Mouse (Mus musculus): ENCODE results near the gene Olfr1016. TPM values are rescaled to one million over a fixed set of nuclear protein-coding genes. Genes with fewer than 3 reads are reported as not detected.

The Olfr1016 gene
- total and polyA plus RNA-seq, 3 experiments: not detected

DNA sequence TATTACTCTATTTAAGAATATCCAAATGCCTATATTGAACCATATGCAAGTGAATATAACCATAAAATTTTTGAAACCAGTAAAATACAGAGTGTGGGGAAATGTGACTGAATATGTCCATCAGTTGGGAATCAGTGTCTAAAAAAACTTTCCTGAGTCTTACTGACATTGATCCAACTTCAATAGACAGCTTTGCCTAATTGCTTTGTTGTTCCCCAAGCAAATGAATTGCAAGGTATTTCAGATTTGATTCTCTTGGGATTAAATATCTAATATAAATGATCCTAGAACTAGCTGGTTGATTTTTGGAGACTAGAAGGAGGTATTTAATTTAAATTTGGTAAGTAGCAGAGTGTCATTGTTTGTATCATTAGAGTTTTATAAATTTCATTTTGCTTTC, 29.9 kb downstream of the Olfr1016 start, which contains the start of gene Olfr1014:
Olfr1014 (plus strand) TSS at position 301 of the 400 bp plus-strand sequence.
- dilution Hi-C loops (cut with MboI; ENCODE audit: extremely low pct_ligation_motif_present, extremely low pct_unique_long_range_greater_than_20kb, low sequenced_read_pairs): no loop called here
- TF ChIP-seq MYC (IDR thresholded peaks at IDR 0.05; ENCODE audit: low read depth, low read length) (no peak), TCF12 (IDR thresholded peaks at IDR 0.05; ENCODE audit: low read depth, low read length) (no peak)
- H3K9me3 ChIP-seq (replicated peaks; ENCODE audit: low read length): peaks cover 12% of the 10 kb centered on the region
- H3K4me3 ChIP-seq (replicated peaks in 1 of 3; ENCODE audit: low read depth in 2 of 3, low read length in 2 of 3, poor library complexity in 1 of 3): no peak within 1 kb of the TSS
- no peaks in the 10 kb centered on the region for H3K36me3 ChIP-seq (replicated peaks in 1 of 2; ENCODE audit: control insufficient read depth in 1 of 2, insufficient read depth in 1 of 2, low read length in 1 of 2)
- DNase-seq (ENCODE audit: extremely low read depth): no peak
- H3K27me3 ChIP-seq (replicated peaks): no peaks in the 10 kb centered on the region
- no peaks in the 10 kb centered on the region for H3K4me1 ChIP-seq (ENCODE audit: control insufficient read depth in 1 of 2, insufficient read depth in 2 of 2)
- in situ Hi-C loops (cut with MboI; ENCODE audit: low pct_ligation_motif_present, low pct_unique_long_range_greater_than_20kb, low sequenced_read_pairs): no loop called here
- no peak within 1 kb of the TSS for H3K27ac ChIP-seq (ENCODE audit: insufficient read depth, low read depth)
- no peak within 1 kb of the TSS for H3K9ac ChIP-seq (ENCODE audit: insufficient read depth, low read depth)
- H3K4me2 ChIP-seq (ENCODE audit: insufficient read depth, low read depth, poor library complexity, severe bottlenecking): no peak within 1 kb of the TSS
- no peaks in the 10 kb centered on the region for H3K79me2 ChIP-seq (replicated peaks; ENCODE audit: control insufficient read depth, extremely low read depth, insufficient read depth, poor library complexity, severe bottlenecking)

DNA sequence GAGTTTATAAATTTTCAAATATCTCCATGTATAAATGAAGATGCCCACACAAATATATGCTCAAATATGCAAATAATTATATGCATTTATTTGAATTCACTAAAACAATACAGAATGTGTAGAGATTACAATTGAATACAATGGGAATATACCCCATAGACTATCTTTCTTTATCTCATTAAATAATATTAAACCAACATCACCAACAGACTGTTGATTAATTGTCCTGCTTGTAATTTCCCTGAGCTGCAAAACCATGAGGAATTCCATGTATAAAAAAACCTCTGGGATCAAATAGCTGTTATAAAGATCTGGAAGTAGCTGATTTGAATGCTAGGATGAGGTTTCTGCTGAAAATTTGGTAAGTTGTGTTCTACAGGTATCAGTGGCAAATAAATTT, 35.5 kb downstream of the Olfr1016 start, which contains the start of gene Olfr1013:
Olfr1013 (plus strand) TSS at position 301 of the 400 bp plus-strand sequence.
- no peaks in the 10 kb centered on the region for H3K79me2 ChIP-seq (replicated peaks; ENCODE audit: control insufficient read depth, extremely low read depth, insufficient read depth, poor library complexity, severe bottlenecking)
- H3K4me1 ChIP-seq (ENCODE audit: control insufficient read depth in 1 of 2, insufficient read depth in 2 of 2): no peaks in the 10 kb centered on the region
- no peak for DNase-seq (ENCODE audit: extremely low read depth)
- H3K9me3 ChIP-seq (replicated peaks; ENCODE audit: low read length): peaks cover 15% of the 10 kb centered on the region
- no peaks in the 10 kb centered on the region for H3K27me3 ChIP-seq (replicated peaks)
- H3K4me3 ChIP-seq (replicated peaks in 1 of 3; ENCODE audit: low read depth in 2 of 3, low read length in 2 of 3, poor library complexity in 1 of 3): no peak within 1 kb of the TSS
- in situ Hi-C loops (cut with MboI; ENCODE audit: low pct_ligation_motif_present, low pct_unique_long_range_greater_than_20kb, low sequenced_read_pairs): no loop called here
- H3K4me2 ChIP-seq (ENCODE audit: insufficient read depth, low read depth, poor library complexity, severe bottlenecking): no peak within 1 kb of the TSS
- no peak for TF ChIP-seq NRF1 (IDR thresholded peaks at IDR 0.05; ENCODE audit: low read depth, low read length)
- no peak for TF ChIP-seq SIN3A (IDR thresholded peaks at IDR 0.05; ENCODE audit: low read length)
- no peak for TF ChIP-seq SMC3 (IDR thresholded peaks at IDR 0.05; ENCODE audit: low read depth, low read length)
- TF ChIP-seq POLR2AphosphoS2 (IDR thresholded peaks at IDR 0.05; ENCODE audit: low read depth, low read length): no peak
- no peak for TF ChIP-seq E2F4 (IDR thresholded peaks at IDR 0.05; ENCODE audit: insufficient replicate concordance, low read depth, low read length)
- no peak for TF ChIP-seq ZMIZ1 (IDR thresholded peaks at IDR 0.05; ENCODE audit: low read depth, low read length)
- no peak for TF ChIP-seq MAX (IDR thresholded peaks at IDR 0.05; ENCODE audit: low read length)
- no peak for TF ChIP-seq MEF2A (IDR thresholded peaks at IDR 0.05; ENCODE audit: borderline replicate concordance, low read depth, low read length)
- TF ChIP-seq MAZ (IDR thresholded peaks at IDR 0.05; ENCODE audit: low read depth, low read length): no peak
- TF ChIP-seq UBTF (IDR thresholded peaks at IDR 0.05; ENCODE audit: low read depth, low read length): no peak
- no peak for TF ChIP-seq ZC3H11A (IDR thresholded peaks at IDR 0.05; ENCODE audit: low read depth, low read length)
- no peak for TF ChIP-seq MXI1 (IDR thresholded peaks at IDR 0.05; ENCODE audit: low read depth, low read length)
- TF ChIP-seq RCOR1 (conservative IDR thresholded peaks at IDR 0.05; ENCODE audit: low read depth, low read length): no peak
- H3K9ac ChIP-seq (ENCODE audit: insufficient read depth, low read depth): no peak within 1 kb of the TSS
- dilution Hi-C loops (cut with MboI; ENCODE audit: extremely low pct_ligation_motif_present, extremely low pct_unique_long_range_greater_than_20kb, low sequenced_read_pairs): no loop called here
- H3K36me3 ChIP-seq (replicated peaks in 1 of 2; ENCODE audit: control insufficient read depth in 1 of 2, insufficient read depth in 1 of 2, low read length in 1 of 2): no peaks in the 10 kb centered on the region
- H3K27ac ChIP-seq (ENCODE audit: insufficient read depth, low read depth): no peak within 1 kb of the TSS

Measured in CH12.LX (cell line).